Mouse (Mus musculus) bone marrow macrophage, adult 2 months (primary cell): ENCODE data around the gene E130116L18Rik. TPM values are rescaled to one million over a fixed set of nuclear protein-coding genes. Genes with fewer than 3 reads are reported as not detected.

Experiments used
- H3K27ac ChIP-seq: 2 replicates; pipeline ENCODE4 v1.5.1; 2012; ENCODE audit warnings: low read depth, low read length; ENCODE audit not compliant: insufficient read depth
- H3K4me1 ChIP-seq: 2 replicates; pipeline ENCODE4 v1.6.1; 2012; ENCODE audit warnings: low read length; ENCODE audit not compliant: control insufficient read depth, insufficient read depth
- H3K4me3 ChIP-seq: 2 replicates; pipeline ENCODE4 v1.5.1; 2012; ENCODE audit warnings: mild to moderate bottlenecking, low read length, moderate library complexity; ENCODE audit not compliant: insufficient read depth
- CTCF ChIP-seq: IDR thresholded peaks from 2 replicates; pipeline ENCODE4 v1.5.1; 2012; ENCODE audit warnings: low read depth, mild to moderate bottlenecking, low read length, moderate library complexity
- POLR2A ChIP-seq: IDR thresholded peaks from 2 replicates; pipeline ENCODE4 v1.6.1; 2012; ENCODE audit warnings: mild to moderate bottlenecking, low read depth, low read length, borderline replicate concordance
- polyA plus RNA-seq: library from polyadenylated mRNA; stranded (reverse); fragments of >200 nt; gene quantifications from 2 replicates; pipeline ENCODE4 v1.2.4, GENCODE M21; 2012; ENCODE audit not compliant: missing spikeins, insufficient read depth, insufficient read length

E130116L18Rik gene
- polyA plus RNA-seq: not detected in 2 replicates

GRCm38 (mm10) chr5:25222752-25223702 lies at the start of gene E130116L18Rik:
Gene E130116L18Rik, minus strand, starts transcription at chr5:25223153.
- H3K4me3 ChIP-seq: peak within 1 kb of the TSS; percentile 64
- H3K4me1 ChIP-seq: peaks cover 5% of the 10 kb centered on the region
- TF ChIP-seq POLR2A: no peak
- no peak for TF ChIP-seq CTCF
- peak within 1 kb of the TSS; percentile 73 for H3K27ac ChIP-seq

- Histone ChIP-seq H3K4me3 (no peak overlapping the region), H3K27ac (no peak overlapping the region), H3K4me1 (peaks cover 5% of the 10 kb centered on the region)
- TF ChIP-seq CTCF (no peak), POLR2A (no peak)
These were observed 45.4 kb upstream of the E130116L18Rik start for GRCm38 (mm10) chr5:25268258-25268888.

DNA sequence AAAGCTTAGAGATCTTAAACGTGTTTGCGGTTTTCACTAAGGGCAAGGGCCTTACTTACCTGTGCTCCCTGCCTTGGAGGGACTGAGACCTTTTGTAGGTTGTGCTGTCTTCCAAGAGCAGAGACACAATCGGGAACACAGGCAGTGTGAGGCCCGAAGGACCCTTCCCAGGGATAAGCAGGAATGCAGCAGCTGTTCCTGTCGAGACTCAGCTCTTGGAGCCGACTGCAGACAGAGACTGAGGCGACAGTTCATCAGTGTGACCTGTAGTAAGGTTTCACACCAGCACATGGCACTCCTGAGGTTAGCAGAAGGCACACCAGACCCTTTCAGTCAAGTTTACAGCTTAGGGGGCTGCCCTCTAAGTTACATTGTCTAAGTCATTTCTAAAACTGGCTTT lies 39.3 kb upstream of the E130116L18Rik start:
- Histone ChIP-seq H3K4me1 (peaks cover under 1% of the 10 kb centered on the region), H3K27ac (no peak overlapping the region), H3K4me3 (no peak overlapping the region)
- no peak for TF ChIP-seq POLR2A
- TF ChIP-seq CTCF: no peak

DNA sequence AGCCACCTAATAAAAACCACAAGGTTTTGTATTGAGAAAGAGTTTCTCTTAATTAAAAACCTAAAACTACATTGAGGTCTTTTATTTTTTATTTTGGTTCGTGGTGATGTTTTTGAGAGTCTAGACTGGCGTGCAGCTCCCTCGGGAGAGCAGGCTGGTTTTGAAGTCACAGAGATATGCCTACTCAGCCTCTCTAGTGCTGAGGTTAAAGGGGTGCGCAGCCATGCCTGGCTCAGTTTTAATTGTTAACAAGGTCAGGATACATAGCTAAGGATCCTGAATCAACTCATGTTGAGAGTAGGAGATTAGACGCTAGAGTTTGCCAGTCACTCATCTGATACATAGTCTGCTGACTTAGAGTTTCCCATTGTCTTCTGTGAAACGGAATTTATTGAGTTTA lies 38.5 kb upstream of the E130116L18Rik start:
- Histone ChIP-seq H3K4me3 (no peak overlapping the region), H3K27ac (no peak overlapping the region), H3K4me1 (no peaks in the 10 kb centered on the region)
- TF ChIP-seq POLR2A (no peak), CTCF (no peak)

DNA sequence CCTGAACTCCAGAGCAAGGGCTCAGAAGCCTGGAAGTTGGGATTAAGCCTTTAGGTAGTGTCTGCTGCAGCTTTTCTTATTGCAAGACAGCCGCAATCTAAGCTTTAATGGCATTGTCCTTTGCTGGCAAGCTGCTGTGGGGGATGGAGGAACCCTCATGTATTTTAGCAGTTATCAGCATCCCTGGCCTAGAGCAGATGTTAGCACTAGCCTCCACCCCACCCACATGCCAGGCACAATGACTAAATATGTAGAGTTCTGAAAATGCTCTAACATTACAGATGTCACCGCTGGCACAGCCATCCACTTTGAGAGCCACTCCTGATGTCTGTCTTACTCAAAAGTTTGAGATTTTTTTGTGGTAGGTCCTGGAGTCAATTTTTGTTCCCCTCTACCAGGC lies 33.7 kb upstream of the E130116L18Rik start:
- H3K27ac ChIP-seq: no peak overlapping the region
- peaks cover 6% of the 10 kb centered on the region; the same call in 1 of the 2 replicates for H3K4me1 ChIP-seq
- no peak for TF ChIP-seq CTCF
- no peak for TF ChIP-seq POLR2A
- no peak overlapping the region for H3K4me3 ChIP-seq

- no peak overlapping the region for H3K27ac ChIP-seq
These were observed 31.5 kb upstream of the E130116L18Rik start for GRCm38 (mm10) chr5:25254491-25254890.

DNA sequence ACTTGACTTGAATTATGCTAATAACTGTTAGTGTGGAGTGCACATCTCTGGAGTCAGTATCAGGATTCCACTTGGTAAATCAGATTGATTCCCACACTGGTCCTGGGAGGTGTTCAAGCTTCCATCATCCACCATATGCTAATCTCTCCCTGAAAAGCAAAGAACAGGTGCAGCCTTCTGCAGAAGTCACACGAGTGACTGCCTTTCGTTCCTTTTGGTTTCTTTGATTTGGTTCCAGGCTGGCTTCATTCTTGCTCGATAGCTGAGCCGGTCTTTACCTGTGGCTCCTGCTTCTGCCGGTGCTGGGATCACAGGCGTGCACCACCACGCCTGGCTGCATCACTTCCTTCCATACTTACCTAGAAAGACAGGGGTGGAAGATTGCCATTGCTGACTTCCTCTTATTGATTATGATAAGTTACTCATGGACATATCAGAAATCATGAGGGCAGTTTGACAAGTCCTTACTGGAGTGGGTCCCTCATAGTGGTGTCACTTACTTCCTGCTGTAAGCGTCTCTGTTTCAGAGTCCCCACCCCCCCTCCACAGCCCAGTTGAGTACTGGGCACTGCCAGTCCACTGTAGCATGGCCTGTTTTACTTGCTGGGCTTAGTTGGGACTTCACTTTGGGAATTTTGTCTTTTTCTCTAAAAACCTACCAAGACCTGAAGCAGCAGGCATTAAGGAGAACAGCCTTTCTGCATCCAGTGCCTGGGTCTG lies 30.0 kb upstream of the E130116L18Rik start:
- peaks cover 6% of the 10 kb centered on the region; the same call in 1 of the 2 replicates for H3K4me1 ChIP-seq
- H3K27ac ChIP-seq: no peak overlapping the region
- H3K4me3 ChIP-seq: no peak overlapping the region
- TF ChIP-seq CTCF: no peak
- TF ChIP-seq POLR2A: no peak

More at GRCm38 (mm10) chr5:25254491-25254890, 31.5 kb upstream of the E130116L18Rik start:
- H3K4me3 ChIP-seq: no peak overlapping the region
- H3K4me1 ChIP-seq: peaks cover 6% of the 10 kb centered on the region; the same call in 1 of the 2 replicates
- TF ChIP-seq POLR2A: no peak
- TF ChIP-seq CTCF: no peak

DNA sequence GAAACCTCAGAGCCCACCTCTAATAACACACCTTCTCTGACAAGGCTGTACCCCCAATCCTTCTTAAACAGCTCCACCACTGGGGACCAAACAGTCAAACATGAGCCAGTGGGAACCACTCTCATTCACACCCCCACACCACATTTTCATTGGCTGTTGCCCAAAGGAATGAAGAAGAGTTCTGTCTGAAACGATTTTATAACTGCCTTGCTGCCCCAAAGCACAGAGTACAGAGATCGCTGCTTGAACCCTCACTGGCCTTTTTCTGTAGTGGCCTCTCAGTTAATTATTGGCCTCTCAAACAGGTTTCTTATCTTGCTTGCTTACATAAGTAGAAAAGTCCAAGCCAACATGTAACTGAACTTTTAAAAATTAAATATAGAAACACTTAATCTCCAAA lies 29.5 kb upstream of the E130116L18Rik start:
- TF ChIP-seq CTCF (no peak), POLR2A (no peak)
- Histone ChIP-seq H3K4me3 (no peak overlapping the region), H3K4me1 (peaks cover 8% of the 10 kb centered on the region; the same call in 1 of the 2 replicates), H3K27ac (no peak overlapping the region)

DNA sequence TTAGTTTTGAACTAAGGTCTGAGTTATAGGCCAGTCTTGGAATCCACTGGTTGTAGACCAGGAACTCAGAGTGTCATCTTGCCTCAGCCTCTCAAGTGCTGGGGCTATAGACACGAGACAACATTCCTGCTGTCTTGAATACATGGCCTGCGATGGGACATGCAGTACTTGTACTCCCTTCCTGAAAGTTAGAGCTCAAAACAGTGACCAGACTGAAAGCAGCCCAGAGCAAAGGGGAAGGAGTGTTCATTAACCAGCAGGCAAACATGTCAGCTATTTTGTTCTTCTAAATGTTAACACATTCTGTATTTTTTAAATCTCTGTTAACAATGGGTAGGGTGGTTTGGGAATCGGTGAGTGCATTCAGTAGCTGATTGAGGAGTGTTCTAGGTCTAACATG lies 24.1 kb upstream of the E130116L18Rik start:
- H3K4me3 ChIP-seq: no peak overlapping the region
- TF ChIP-seq CTCF: no peak
- no peak for TF ChIP-seq POLR2A
- peaks cover 19% of the 10 kb centered on the region for H3K4me1 ChIP-seq
- H3K27ac ChIP-seq: no peak overlapping the region
